Mouse (Mus musculus) cortical plate, adult 2 months (tissue): Measurements from ENCODE around the gene Zfhx3.

Source experiments
- CTCF ChIP-seq: fragments of 200-500 bp; IDR thresholded peaks from 2 replicates; pipeline ENCODE4 v1.5.1; 2011; ENCODE audit warnings: mild to moderate bottlenecking, control low read depth, low read length; ENCODE audit not compliant: insufficient read depth; ENCODE audit errors: extremely low read depth
- POLR2A ChIP-seq: fragments of 200-500 bp; IDR thresholded peaks from 2 replicates; pipeline ENCODE4 v1.6.1; 2011; ENCODE audit warnings: mild to moderate bottlenecking, low read length, control low read depth; ENCODE audit not compliant: insufficient read depth; ENCODE audit errors: extremely low read depth

DNA sequence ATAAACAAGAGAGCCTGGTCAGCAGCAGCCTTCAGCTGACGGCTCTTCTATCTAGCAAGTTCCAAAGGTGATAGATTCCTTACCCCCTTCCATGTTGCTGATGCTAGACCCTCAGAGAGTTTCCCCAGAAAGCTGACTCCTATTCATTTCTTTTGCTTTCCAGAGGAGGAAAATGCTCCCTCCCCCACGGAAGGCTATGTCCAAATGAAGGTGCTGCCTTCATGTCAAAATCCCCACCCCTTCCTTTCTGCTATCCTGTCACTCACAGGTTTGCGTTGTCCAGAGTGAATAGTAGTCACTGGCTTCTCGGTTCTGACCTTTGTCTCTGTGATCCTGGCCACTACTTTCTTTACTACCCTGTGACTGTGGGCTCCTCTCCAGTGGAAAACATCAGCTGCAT, 406.3 kb downstream of the Zfhx3 start:
- no peak for TF ChIP-seq POLR2A
- no peak for TF ChIP-seq CTCF
